Mouse (Mus musculus): ENCODE measurements at regions not wholly inside any gene's neighbourhood (a gene's known extent, or its start where the extent isn't known, plus 50 kb on each side); places are given as distances from the start of the nearest gene placed in this dataset.

- DNase-seq (ENCODE audit: low read depth) = no peak
These were observed 754.1 kb downstream of the Hace1 start for GRCm38 (mm10) chr10:46331599-46332283.

- no peak for DNase-seq (ENCODE audit: low read depth)
These were observed 755.6 kb downstream of the Hace1 start for GRCm38 (mm10) chr10:46333231-46333630.

- DNase-seq (ENCODE audit: low read depth) = no peak
These were observed 767.7 kb downstream of the Hace1 start for GRCm38 (mm10) chr10:46345315-46345714.

GRCm38 (mm10) chr10:46349613-46350012 is 772.0 kb downstream of the Hace1 start:
- no peak for DNase-seq (ENCODE audit: low read depth)

- DNase-seq (ENCODE audit: low read depth) = no peak
These were observed 772.6 kb downstream of the Hace1 start for GRCm38 (mm10) chr10:46350196-46350595.

DNA sequence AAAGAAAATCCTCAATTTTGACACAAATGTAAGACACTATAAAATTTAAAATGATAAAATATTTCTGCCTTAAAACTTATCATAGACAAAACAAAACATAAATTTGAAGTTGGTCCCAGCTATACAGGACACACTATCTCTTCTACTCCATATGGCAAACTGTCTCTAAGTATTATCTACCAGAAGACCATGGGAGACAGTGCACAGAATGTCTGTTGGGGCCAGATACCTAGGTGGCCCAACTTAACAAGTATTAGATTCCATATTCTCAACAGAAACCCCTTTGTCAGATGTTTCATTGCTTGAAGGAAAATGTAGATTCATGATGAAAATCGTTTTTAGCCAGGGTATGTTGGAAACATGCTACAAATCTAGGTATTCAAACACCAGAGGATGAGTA is 779.1 kb downstream of the Hace1 start:
- DNase-seq (ENCODE audit: low read depth) = no peak

DNA sequence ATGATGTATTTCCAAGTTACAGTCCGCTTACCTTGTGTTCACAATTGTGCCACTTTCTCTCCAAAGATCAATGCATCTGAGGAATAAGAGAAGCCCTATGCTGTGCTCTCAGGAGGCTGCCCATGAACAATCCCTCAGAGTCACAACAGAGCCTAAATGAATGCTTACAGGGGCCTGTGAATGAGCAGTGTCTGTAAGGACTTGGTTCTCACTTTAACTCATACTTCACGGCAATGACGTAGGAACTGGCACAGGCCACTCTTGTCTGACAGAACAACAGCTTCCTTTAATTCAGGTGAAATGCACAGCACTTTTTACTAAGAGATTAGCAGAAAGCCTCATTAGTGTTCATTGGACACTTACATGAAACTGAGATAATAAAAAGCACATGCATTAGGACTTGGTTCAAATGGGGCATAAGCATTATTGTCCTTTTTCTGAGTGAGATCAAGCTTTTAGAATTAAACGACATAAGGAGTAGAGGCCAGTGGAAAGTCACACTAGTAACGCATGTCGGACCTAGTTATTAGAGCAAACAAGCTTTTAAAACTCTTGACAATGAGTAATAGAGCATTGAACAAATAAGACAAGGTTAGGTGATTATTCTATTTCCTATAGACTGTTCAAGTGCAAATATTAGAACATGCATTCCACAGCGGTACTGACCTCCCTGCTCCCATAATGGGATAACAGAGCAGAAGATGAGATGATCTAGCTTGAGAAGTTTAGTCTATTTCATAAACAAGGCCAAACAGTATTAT is 796.3 kb downstream of the Hace1 start:
- no peak for DNase-seq (ENCODE audit: low read depth)

DNA sequence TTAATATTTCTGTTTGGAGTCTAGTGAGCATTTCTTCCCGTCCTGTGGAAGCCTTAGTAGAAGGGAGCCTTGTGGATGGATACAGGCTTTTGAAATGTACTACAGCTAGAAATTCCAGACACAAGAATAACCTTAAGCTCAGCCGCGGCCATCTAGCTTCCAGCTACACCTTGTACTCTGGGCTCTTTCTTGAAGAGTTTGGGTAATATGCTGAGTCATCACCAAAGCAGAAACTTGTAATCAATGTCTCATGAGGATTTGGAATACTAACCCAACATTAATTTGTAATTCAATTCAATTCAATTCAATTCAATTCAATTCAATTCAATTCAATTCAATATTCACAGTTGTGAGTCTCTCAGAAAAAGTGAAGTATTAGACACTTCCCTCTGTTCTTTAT is 797.0 kb downstream of the Hace1 start:
- no peak for DNase-seq (ENCODE audit: low read depth)

DNA sequence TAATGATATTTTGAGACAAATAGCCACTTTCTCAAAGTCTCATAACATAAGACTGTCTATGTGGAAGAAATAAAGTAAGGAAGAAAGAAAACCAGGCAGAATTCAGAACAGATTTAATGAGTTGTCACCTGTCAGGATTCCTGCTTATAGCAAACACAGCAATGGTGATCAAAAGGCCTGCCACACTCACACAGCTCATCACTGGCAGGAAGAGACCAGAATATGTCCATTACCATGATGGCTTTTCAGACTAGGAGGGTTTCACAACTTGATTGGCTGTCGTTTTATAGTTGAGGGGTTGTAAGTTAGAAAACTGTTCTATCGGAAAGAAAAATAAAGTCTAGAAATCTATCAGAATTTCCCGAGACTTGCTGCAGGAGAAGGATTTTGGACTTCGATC is 819.5 kb downstream of the Hace1 start:
- no peak for DNase-seq (ENCODE audit: low read depth)

GRCm38 (mm10) chr10:46403883-46404282 is 826.3 kb downstream of the Hace1 start:
- DNase-seq (ENCODE audit: low read depth) = no peak
